Mouse (Mus musculus): ENCODE measurements around the gene Whamm. TPM values are rescaled to one million over a fixed set of nuclear protein-coding genes. Genes with fewer than 3 reads are reported as not detected.

Gene Whamm
- polyA plus RNA-seq, 1 experiment from 2014 or later: 7.0 TPM

GRCm38 (mm10) chr7:81626460-81626859, 55.4 kb downstream of the Whamm start:
- WGBS (ENCODE audit: insufficient replicate concordance): 73% methylated on average over 2 of the region's 2 CpGs
- no peaks in the 10 kb centered on the region for H3K36me3 ChIP-seq (replicated peaks; ENCODE audit: insufficient read depth, low read length)
- TF ChIP-seq CTCF (IDR thresholded peaks at IDR 0.05; ENCODE audit: low read depth): peak; percentile 78
- no peak for TF ChIP-seq EP300 (IDR thresholded peaks at IDR 0.05; ENCODE audit: low read depth)
- ATAC-seq: no peak
- no peaks in the 10 kb centered on the region for H3K4me1 ChIP-seq (ENCODE audit: insufficient read depth)
- DNase-seq: peak; percentile 39
- H3K4me3 ChIP-seq (ENCODE audit: low read depth, low read length): no peak overlapping the region
- H3K9ac ChIP-seq (replicated peaks): no peak overlapping the region
- no peak overlapping the region for H3K4me2 ChIP-seq (ENCODE audit: low read depth, low read length)
- peaks cover 5% of the 10 kb centered on the region; the same call in 1 of the 2 replicates for H3K9me3 ChIP-seq (ENCODE audit: low read length)
- H3K27me3 ChIP-seq (ENCODE audit: insufficient read depth, low read length): no peaks in the 10 kb centered on the region
- H3K27ac ChIP-seq (ENCODE audit: low read depth): no peak overlapping the region

- no peak overlapping the region for H3K9ac ChIP-seq (replicated peaks)
- no peaks in the 10 kb centered on the region for H3K4me1 ChIP-seq (ENCODE audit: insufficient read depth)
- no peak for ATAC-seq
- H3K9me3 ChIP-seq (ENCODE audit: low read length): peaks cover 2% of the 10 kb centered on the region; the same call in 1 of the 2 replicates
- no peak for DNase-seq
- TF ChIP-seq EP300 (IDR thresholded peaks at IDR 0.05; ENCODE audit: low read depth): no peak
- no peak for TF ChIP-seq CTCF (IDR thresholded peaks at IDR 0.05; ENCODE audit: low read depth)
- no peaks in the 10 kb centered on the region for H3K36me3 ChIP-seq (replicated peaks; ENCODE audit: insufficient read depth, low read length)
- H3K27me3 ChIP-seq (ENCODE audit: insufficient read depth, low read length): no peaks in the 10 kb centered on the region
- 89% methylated on average over 8 of the region's 8 CpGs for WGBS (ENCODE audit: insufficient replicate concordance)
- H3K4me2 ChIP-seq (ENCODE audit: low read depth, low read length): no peak overlapping the region
- H3K4me3 ChIP-seq (ENCODE audit: low read depth, low read length): no peak overlapping the region
- H3K27ac ChIP-seq (ENCODE audit: low read depth): no peak overlapping the region
Measured at GRCm38 (mm10) chr7:81631261-81631660, 60.2 kb downstream of the Whamm start.

- ATAC-seq: no peak
- WGBS (ENCODE audit: insufficient replicate concordance): 73% methylated on average over 6 of the region's 6 CpGs
Measured at GRCm38 (mm10) chr7:81632586-81632985, 61.5 kb downstream of the Whamm start.

GRCm38 (mm10) chr7:81641101-81641500, 70.0 kb downstream of the Whamm start:
- Histone ChIP-seq H3K4me1 (ENCODE audit: insufficient read depth) (no peaks in the 10 kb centered on the region), H3K4me3 (ENCODE audit: low read depth, low read length) (no peak overlapping the region), H3K9ac (replicated peaks) (no peak overlapping the region), H3K4me2 (ENCODE audit: low read depth, low read length) (no peak overlapping the region), H3K27ac (ENCODE audit: low read depth) (no peak overlapping the region), H3K9me3 (ENCODE audit: low read length) (no peaks in the 10 kb centered on the region), H3K36me3 (replicated peaks; ENCODE audit: insufficient read depth, low read length) (no peaks in the 10 kb centered on the region), H3K27me3 (ENCODE audit: insufficient read depth, low read length) (no peaks in the 10 kb centered on the region)
- TF ChIP-seq CTCF (IDR thresholded peaks at IDR 0.05; ENCODE audit: low read depth) (no peak), EP300 (IDR thresholded peaks at IDR 0.05; ENCODE audit: low read depth) (no peak)
- 54% methylated on average over 6 of the region's 6 CpGs for WGBS (ENCODE audit: insufficient replicate concordance)
- ATAC-seq (no peak), DNase-seq (no peak)

More at GRCm38 (mm10) chr7:81632586-81632985, 61.5 kb downstream of the Whamm start:
- H3K4me3 ChIP-seq (ENCODE audit: low read depth, low read length): no peak overlapping the region
- no peaks in the 10 kb centered on the region for H3K4me1 ChIP-seq (ENCODE audit: insufficient read depth)
- DNase-seq: no peak
- TF ChIP-seq EP300 (IDR thresholded peaks at IDR 0.05; ENCODE audit: low read depth) (no peak), CTCF (IDR thresholded peaks at IDR 0.05; ENCODE audit: low read depth) (no peak)
- H3K9me3 ChIP-seq (ENCODE audit: low read length): no peaks in the 10 kb centered on the region
- H3K9ac ChIP-seq (replicated peaks): no peak overlapping the region
- no peaks in the 10 kb centered on the region for H3K36me3 ChIP-seq (replicated peaks; ENCODE audit: insufficient read depth, low read length)
- H3K4me2 ChIP-seq (ENCODE audit: low read depth, low read length): no peak overlapping the region
- H3K27me3 ChIP-seq (ENCODE audit: insufficient read depth, low read length): no peaks in the 10 kb centered on the region
- no peak overlapping the region for H3K27ac ChIP-seq (ENCODE audit: low read depth)

- 72% methylated on average over 7 of the region's 7 CpGs for WGBS (ENCODE audit: insufficient replicate concordance)
- no peak for TF ChIP-seq EP300 (IDR thresholded peaks at IDR 0.05; ENCODE audit: low read depth)
- no peak for TF ChIP-seq CTCF (IDR thresholded peaks at IDR 0.05; ENCODE audit: low read depth)
- ATAC-seq: no peak
- Histone ChIP-seq H3K9ac (replicated peaks) (no peak overlapping the region), H3K4me1 (ENCODE audit: insufficient read depth) (no peaks in the 10 kb centered on the region), H3K27ac (ENCODE audit: low read depth) (no peak overlapping the region), H3K27me3 (ENCODE audit: insufficient read depth, low read length) (no peaks in the 10 kb centered on the region), H3K4me2 (ENCODE audit: low read depth, low read length) (no peak overlapping the region), H3K4me3 (ENCODE audit: low read depth, low read length) (no peak overlapping the region), H3K36me3 (replicated peaks; ENCODE audit: insufficient read depth, low read length) (no peaks in the 10 kb centered on the region), H3K9me3 (ENCODE audit: low read length) (no peaks in the 10 kb centered on the region)
- no peak for DNase-seq
Measured at GRCm38 (mm10) chr7:81644551-81645235, 73.6 kb downstream of the Whamm start.

MicroRNA genes within 50 kb of the gene (microRNA counts, 519-probe panel; counts per million panel counts)
- microRNA mmu-miR-1839-3p (3,123 counts per million, percentile 32 among the panel's probes with 10 or more counts), microRNA mmu-miR-1839-5p (5,007 counts per million, percentile 57 among the panel's probes with 10 or more counts)

Other genes with a start within 250 kb of the Whamm start
- gene Rps17, start 226.0 kb upstream of the Whamm start, polyA plus RNA-seq (2015; fragmentation: Nextera tagmentation; extraction: Ambion mirVana): 684 and 710 TPM in 2 replicates
- 0.08 and 0.28 TPM in 2 replicates for gene Cpeb1, start 115.8 kb upstream of the Whamm start, polyA plus RNA-seq (2015; fragmentation: Nextera tagmentation; extraction: Ambion mirVana)
- 0.07 TPM in 1 of 2 replicates, not detected in the other for gene Ap3b2, start 77.3 kb upstream of the Whamm start, polyA plus RNA-seq (2015; fragmentation: Nextera tagmentation; extraction: Ambion mirVana)
- gene BC048679, start 73.0 kb upstream of the Whamm start, polyA plus RNA-seq (2015; fragmentation: Nextera tagmentation; extraction: Ambion mirVana): not detected in 2 replicates
- gene Fsd2, start 4.3 kb upstream of the Whamm start, polyA plus RNA-seq (2015; fragmentation: Nextera tagmentation; extraction: Ambion mirVana): 0.28 and 0.50 TPM in 2 replicates
- 8.6 and 9.1 TPM in 2 replicates for gene Homer2, start 136.3 kb downstream of the Whamm start, polyA plus RNA-seq (2015; fragmentation: Nextera tagmentation; extraction: Ambion mirVana)
- gene Ramac, start 191.7 kb downstream of the Whamm start, polyA plus RNA-seq (2015; fragmentation: Nextera tagmentation; extraction: Ambion mirVana): 72.1 and 78.7 TPM in 2 replicates
- 21.8 and 24.3 TPM in 2 replicates for gene 3110040N11Rik, start 218.2 kb downstream of the Whamm start, polyA plus RNA-seq (2015; fragmentation: Nextera tagmentation; extraction: Ambion mirVana)

Data from liver, postnatal 0 days (tissue).